Mouse (Mus musculus): ENCODE measurements around the gene Mapk1ip1l.

DNA sequence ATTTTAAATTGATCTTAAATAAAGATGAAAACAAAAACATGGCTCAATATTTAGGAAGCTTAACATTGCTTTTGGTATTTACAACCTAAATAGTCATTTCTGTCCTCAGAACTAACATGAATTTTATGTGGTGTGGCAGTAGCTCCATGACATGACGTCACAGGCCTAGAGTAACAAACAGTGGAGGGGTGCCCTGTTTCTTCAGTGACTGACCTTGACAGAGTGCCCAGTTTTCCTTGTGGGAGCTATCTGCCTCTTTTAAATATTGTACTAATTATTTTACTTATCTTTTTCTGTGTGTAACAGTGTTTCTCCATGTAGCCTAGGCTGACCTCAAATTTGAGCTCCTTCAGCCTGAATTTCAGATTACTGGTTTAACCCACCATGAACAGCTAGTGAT is 6.3 kb upstream of the Mapk1ip1l start:
- TF ChIP-seq CTCF (IDR thresholded peaks at IDR 0.05; ENCODE audit: control insufficient read depth, insufficient read depth, insufficient read length) (no peak), CEBPB (IDR thresholded peaks at IDR 0.05; ENCODE audit: low read depth) (no peak), USF1 (IDR thresholded peaks at IDR 0.05; ENCODE audit: low read depth) (no peak)

Data from C2C12 (cell line).